Mouse (Mus musculus) adrenal gland, postnatal 14 days (tissue): ENCODE measurements around the gene Eftud2. TPM values are rescaled to one million over a fixed set of nuclear protein-coding genes. Genes with fewer than 3 reads are reported as not detected.

ENCODE experiments used
- DNase-seq: peaks from one replicate; pipeline ENCODE4 v3.0.0; 2021; ENCODE audit warnings: mixed read lengths
- total RNA-seq: library from RNA; stranded (reverse); gene quantifications from 2 replicates; pipeline ENCODE4 v1.2.3, GENCODE M21; 2021

The Eftud2 gene
- total RNA-seq, 1 experiment from 2014 or later: 79.9 TPM

- DNase-seq: peak; percentile 85
These were observed 61.6 kb downstream of the Eftud2 start, which contains the start of gene Gjc1 for GRCm38 (mm10) chr11:102819021-102819782. Gene Gjc1 (minus strand): TSS chr11:102819700.

GRCm38 (mm10) chr11:102818121-102819020 is 62.4 kb downstream of the Eftud2 start:
- DNase-seq: peak; percentile 70

GRCm38 (mm10) chr11:102814881-102815280 is 65.9 kb downstream of the Eftud2 start:
- no peak for DNase-seq

GRCm38 (mm10) chr11:102810721-102811485 is 69.9 kb downstream of the Eftud2 start:
- no peak for DNase-seq

DNA sequence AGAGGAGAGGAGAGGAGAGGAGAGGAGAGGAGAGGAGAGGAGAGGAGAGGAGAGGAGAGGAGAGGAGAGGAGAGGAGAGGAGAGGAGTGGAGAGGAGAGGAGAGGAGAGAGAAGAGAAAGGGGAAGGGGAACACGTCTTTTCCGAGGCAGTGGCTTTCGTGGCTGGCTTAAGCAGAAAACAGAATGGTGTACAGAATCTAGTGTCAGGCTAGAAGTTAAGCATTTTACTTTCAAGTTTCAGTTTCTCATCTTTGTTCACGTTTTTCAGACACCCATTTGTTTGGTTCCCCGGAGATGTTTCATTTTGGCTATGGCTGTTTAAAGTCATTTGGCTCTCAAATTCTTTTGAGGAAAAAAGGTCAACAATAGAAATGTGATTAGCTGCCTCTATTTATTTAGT is 72.5 kb downstream of the Eftud2 start:
- no peak for DNase-seq

DNA sequence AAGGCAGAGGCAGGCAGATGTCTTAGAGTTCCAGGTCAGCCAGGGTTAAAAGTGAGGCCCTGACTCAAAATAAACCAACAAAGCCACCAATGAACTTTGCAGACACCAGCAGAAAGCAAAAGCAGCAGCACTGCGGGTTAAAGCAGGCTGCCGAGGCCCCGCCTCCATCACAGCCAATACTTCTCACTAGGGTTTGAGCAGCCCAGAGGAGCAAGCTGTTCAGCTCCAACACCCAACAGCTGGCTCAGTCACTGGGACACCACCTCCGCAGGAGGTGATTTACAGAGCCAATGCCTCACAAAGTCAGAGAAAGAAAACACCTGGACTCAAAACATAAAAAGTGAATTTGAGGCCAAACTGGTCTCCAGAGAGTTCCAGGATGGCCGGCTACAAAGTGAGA is 77.3 kb downstream of the Eftud2 start:
- no peak for DNase-seq

GRCm38 (mm10) chr11:102794157-102794556 is 86.6 kb downstream of the Eftud2 start:
- no peak for DNase-seq

DNA sequence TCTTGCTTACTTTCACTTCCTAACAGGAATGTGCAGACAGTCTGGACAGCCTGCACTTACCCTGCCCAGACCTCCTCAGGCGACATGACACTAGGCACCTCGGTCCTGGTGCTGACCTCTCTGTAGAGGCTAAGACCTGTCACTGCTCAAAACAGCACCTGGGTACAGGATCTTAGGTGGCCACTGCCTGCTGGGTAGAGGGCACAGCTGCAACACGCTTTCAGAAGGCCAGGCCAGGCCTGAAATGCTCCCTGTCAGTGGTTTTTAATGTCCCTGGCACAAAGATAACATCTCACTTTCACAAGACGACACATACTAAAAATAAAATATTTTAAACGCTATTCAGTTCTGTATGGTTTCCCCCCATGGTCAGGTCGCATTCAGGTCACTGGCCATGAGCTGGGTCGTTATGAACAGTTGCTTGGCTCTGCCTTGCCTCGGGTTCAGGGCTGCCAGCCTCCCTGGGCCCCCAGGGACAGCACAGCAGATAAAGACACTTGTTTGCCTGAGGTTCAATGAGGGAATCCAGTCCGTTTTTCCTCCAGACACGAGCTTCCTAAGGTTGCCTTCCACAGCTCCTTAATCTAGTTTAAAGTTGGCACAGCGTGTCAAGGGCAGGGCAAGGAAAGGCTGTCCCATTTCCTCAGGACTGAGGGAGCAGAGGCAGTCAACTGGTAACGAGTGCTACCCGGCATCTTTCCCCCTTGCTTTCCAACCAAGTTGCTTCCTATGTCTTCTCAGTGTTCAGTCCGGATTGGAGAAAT is 88.9 kb downstream of the Eftud2 start:
- peak; percentile 48 for DNase-seq

Other genes with a start within 250 kb of the Eftud2 start
- not detected in 2 replicates for gene Meioc, start 217.3 kb downstream of the Eftud2 start, total RNA-seq
- 23.2 and 23.6 TPM in 2 replicates for gene Ccdc43, start 183.2 kb downstream of the Eftud2 start, total RNA-seq
- 10.3 and 17.2 TPM in 2 replicates for gene Adam11, start 119.5 kb downstream of the Eftud2 start, total RNA-seq
- gene Gjc1, start 61.3 kb downstream of the Eftud2 start, total RNA-seq: 22.5 and 24.7 TPM in 2 replicates
- gene Higd1b, start 45.1 kb downstream of the Eftud2 start, total RNA-seq: 3.8 and 4.1 TPM in 2 replicates
- 0.38 and 0.59 TPM in 2 replicates for gene Ccdc103, start 219 bp upstream of the Eftud2 start, total RNA-seq
- gene Fam187a, start 4.2 kb upstream of the Eftud2 start, total RNA-seq: not detected in 2 replicates
- 0.68 and 1.2 TPM in 2 replicates for gene Gfap, start 19.9 kb upstream of the Eftud2 start, total RNA-seq
- gene Kif18b, start 44.1 kb upstream of the Eftud2 start, total RNA-seq: 6.9 and 8.6 TPM in 2 replicates
- gene C1ql1, start 65.7 kb upstream of the Eftud2 start, total RNA-seq: 35.3 TPM in 2 replicates
- 88.8 and 93.1 TPM in 2 replicates for gene Nmt1, start 147.2 kb upstream of the Eftud2 start, total RNA-seq
- 65.0 and 66.3 TPM in 2 replicates for gene Dcakd, start 147.3 kb upstream of the Eftud2 start, total RNA-seq
- gene Plcd3, start 220.7 kb upstream of the Eftud2 start, total RNA-seq: 9.3 and 11.2 TPM in 2 replicates
- gene Acbd4, start 220.7 kb upstream of the Eftud2 start, total RNA-seq: 77.8 and 84.9 TPM in 2 replicates
- gene Hexim1, start 235.2 kb upstream of the Eftud2 start, total RNA-seq: 57.8 and 62.1 TPM in 2 replicates